Mouse (Mus musculus): ENCODE measurements around the gene Tmem266. TPM values are rescaled to one million over a fixed set of nuclear protein-coding genes. Genes with fewer than 3 reads are reported as not detected.

The Tmem266 gene
- total RNA-seq, 2 experiments from 2014 or later = 0.35 to 0.36 TPM

- DNase-seq = no peak
Measured at GRCm38 (mm10) chr9:55332476-55332875, 5.8 kb downstream of the Tmem266 start.

- DNase-seq = no peak
Measured at GRCm38 (mm10) chr9:55332949-55333348, 6.2 kb downstream of the Tmem266 start.

GRCm38 (mm10) chr9:55344165-55344564 lies 17.5 kb downstream of the Tmem266 start:
- no peak for DNase-seq

- DNase-seq = no peak
Measured at GRCm38 (mm10) chr9:55345332-55345731, 18.6 kb downstream of the Tmem266 start.

GRCm38 (mm10) chr9:55348664-55349063 lies 22.0 kb downstream of the Tmem266 start:
- DNase-seq = no peak

DNA sequence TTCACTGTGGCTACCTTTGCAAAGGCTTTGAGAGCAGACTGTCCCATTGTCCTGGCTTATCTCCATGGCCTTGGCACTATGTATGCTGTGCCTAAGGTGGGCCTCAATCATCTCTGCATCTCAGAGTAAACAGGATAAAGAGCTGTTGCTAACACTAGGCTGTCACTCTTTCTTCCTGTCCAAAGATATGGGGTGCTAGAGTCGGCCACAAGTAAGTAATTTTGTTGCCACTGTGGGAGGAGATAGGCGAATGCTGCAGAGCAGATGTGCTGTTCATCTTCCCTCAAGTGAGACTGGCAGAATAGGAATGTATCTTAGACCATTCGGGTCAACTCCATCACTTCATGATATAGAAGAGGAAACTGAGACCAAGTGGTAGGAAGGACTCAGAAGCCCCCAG lies 28.0 kb downstream of the Tmem266 start:
- no peak for DNase-seq

DNA sequence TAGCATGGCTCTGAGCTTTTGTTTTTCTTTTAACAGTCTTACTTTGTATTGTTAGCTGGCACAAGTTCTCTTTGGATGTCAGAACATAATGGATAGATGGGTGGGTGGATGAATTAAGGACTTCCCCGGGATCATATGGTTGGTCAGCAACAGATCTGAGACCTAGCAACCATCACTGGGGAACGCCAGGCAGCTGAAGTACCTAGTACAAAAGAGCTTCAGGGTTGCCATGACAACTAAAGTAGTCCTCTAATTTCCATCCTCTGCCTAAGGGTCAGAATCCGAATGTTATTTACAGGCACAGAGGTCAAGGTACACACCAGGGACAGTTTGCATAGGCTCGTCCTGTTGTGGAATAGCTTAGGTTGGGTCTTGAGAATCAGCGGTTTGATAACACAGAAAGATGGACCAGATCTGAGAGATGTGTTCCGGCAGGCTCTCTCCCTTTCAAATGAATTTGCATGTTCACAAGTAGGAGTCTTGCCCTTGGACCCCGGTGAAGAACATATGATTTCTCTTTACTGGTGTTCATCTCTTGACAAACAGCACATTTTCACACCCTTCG lies 28.6 kb downstream of the Tmem266 start:
- DNase-seq = no peak

DNA sequence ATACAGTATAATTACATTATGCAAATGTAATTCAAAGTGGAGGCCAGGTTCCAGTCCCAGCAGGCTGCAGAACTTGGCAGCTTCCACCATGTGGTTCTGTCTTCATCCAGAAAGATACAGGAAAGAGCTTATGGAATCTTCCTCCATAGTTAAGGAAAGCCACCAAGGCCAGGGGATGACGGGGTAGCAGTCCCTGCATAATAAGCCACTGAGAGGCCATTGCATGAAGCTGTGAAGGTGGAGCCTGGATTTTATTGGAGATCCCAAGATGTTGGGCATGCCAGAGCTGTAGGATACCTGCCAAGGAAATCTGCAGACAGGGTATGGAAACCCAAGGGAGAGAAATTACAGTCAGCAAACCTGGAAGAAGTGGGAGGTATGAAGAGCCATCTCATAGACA lies 30.5 kb downstream of the Tmem266 start:
- no peak for DNase-seq

- no peak for DNase-seq
Measured at GRCm38 (mm10) chr9:55360372-55360771, 33.7 kb downstream of the Tmem266 start.

GRCm38 (mm10) chr9:55360861-55361260 lies 34.1 kb downstream of the Tmem266 start:
- no peak for DNase-seq

- DNase-seq = no peak
Measured at GRCm38 (mm10) chr9:55361969-55362368, 35.3 kb downstream of the Tmem266 start.

DNA sequence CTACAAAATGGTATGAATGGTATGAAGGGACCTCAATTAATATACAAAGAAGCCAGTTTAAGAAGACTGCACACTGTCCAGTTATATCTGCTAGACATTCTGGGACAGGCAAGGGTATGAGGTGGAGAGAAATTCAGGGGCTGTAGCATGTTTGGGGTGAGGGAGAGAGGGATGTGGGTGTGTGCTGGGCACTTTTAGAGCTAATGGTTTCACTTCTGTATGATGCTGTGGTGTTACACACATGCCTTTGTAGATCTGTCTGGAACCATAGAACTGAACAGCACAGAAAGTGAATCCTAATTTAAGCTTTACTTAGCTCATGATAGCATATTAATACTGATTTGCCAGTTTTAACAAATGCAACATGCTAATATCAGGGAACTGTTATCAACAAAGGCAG lies 37.0 kb downstream of the Tmem266 start:
- DNase-seq = no peak

GRCm38 (mm10) chr9:55368011-55368410 lies 41.3 kb downstream of the Tmem266 start:
- DNase-seq = no peak

GRCm38 (mm10) chr9:55371908-55372307 lies 45.2 kb downstream of the Tmem266 start:
- no peak for DNase-seq

- DNase-seq = no peak
Measured at GRCm38 (mm10) chr9:55377603-55378250, 51.0 kb downstream of the Tmem266 start.

DNA sequence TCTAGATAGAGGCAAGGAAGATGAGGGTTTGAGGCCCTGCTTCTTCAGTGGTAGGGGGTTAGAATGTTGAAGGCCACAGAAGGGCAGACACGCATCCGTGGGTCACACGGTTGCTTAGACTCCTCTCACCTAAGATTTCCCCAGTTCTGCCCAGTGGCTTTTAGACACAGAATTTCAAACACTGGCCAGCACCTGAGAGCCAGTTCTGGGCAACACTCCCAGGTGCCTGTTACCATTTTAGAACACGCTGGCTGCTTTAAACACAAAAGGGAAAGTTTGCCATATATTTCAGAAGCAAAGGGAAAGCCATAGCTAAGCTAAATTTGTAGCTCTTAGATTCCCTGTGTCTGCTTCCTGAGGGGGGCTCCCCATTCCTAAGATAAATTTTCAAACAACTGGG lies 54.7 kb downstream of the Tmem266 start:
- no peak for DNase-seq

- peak; percentile 61 for DNase-seq
Measured at GRCm38 (mm10) chr9:55382441-55382840, 55.7 kb downstream of the Tmem266 start.

DNA sequence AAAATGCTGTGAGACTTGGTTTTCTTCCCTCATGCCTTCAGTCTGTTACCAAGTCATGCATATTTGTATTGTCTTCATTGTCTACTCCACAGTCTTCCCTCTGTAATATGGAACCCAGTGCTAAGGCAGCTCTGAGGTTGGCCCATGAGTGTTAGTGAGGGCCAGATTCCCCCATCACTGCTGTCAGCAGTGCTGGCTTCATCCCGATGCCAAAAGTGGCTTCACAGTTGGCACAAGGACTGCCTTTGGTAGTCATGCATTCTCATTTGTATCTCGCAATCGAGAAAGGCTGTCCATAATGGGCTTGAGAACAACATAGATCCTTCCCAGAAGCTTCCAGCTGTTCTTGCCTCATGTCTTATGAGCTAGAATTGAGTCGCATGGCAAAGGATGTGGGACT lies 59.4 kb downstream of the Tmem266 start:
- no peak for DNase-seq

GRCm38 (mm10) chr9:55387862-55388505 lies 61.3 kb downstream of the Tmem266 start:
- DNase-seq = no peak

DNA sequence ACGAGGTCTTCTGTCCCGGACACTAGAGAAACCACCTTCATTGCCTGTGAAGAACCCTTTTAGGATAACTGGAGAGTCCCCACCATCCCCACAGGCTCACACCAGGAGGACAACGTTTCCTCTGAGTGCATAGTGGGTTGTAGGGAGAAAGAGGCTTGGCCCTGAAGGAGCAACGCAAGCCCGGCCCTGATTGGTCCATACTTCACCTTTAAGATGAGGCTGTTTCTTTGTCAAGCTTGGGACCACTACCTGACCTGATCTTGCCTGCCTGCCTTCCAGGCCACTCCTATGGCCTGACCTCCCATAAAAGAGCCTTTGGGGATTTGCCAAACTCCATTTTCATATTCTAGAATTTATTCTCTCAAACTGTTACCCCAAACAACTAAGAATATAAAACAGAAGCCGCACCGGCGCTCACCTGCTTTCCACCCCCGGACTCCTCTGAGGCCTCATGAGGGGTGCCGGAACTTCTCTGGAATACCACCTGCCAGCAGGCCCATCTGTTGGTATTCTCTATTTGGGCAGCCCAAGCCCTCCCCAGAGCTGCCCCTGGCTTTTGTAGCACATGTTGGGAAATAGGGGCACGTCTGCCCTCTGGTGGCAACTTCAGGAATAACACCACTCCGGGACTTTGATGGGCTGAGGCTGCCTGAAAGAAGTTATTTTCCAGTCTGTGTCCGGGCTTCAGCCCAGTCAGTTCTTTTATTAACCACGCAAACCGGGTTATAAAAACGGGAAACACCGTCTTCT lies 65.4 kb downstream of the Tmem266 start:
- DNase-seq = peak; percentile 79

- no peak for DNase-seq
Measured at GRCm38 (mm10) chr9:55395650-55396049, 68.9 kb downstream of the Tmem266 start.

GRCm38 (mm10) chr9:55398985-55399554 lies 72.4 kb downstream of the Tmem266 start:
- DNase-seq = no peak

DNA sequence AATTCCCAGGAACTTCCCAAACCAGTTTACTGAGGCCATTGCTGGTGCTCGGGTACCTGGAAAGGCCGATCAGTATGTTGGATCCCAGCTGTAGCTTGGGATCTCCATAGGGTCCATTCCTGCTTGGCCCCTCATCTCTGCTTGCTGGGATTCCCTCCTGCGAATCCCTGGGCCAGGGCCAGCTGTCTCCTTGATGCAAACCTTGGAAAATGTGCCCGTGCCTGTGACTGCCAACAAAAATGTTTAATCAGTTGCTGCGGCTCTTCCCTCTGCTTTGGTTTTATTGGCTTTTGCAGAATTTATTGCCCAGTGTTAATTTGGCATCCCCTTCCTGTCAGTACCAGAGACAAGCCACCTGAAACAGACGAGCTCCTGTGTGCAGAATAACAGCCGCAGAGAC lies 75.6 kb downstream of the Tmem266 start:
- DNase-seq = no peak

Measured in gastrocnemius, postnatal 10 days (tissue).